Mouse (Mus musculus): Measurements from ENCODE around the gene Gm20721.

Gm20721 gene

DNA sequence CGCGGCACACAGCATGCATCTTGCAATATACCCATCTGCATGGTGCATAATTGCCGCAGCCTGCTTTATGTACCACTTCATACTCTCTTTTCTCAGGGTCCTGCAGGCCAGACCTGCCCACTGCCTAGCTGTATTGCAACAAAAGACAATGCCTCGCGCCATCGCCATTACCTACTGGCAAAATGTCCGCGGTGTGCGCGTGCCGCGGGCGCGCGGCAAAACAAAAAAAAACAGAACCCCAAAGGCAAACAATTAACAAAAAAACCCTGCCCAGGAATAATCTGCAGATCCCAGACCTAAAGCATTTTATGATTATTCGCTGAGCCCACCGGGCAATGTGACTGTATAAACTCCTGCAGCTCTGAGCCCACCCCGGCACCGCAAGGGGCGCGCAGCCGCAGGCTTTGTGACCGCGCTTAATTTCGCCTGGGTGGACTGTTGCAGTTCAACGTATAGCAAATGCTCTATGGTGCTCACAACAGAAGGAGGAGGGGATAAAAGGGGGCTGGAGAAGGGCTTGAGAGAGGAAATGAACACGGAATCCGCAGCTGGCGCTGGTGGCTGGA is 50.5 kb downstream of the Gm20721 start:
- DNase-seq, result no peak

GRCm38 (mm10) chr2:174295175-174295899 is 51.2 kb downstream of the Gm20721 start:
- peak; percentile 83 to 90 for DNase-seq

GRCm38 (mm10) chr2:174294457-174294856 is 52.1 kb downstream of the Gm20721 start:
- DNase-seq, result no peak

- no peak for DNase-seq
Measured at GRCm38 (mm10) chr2:174291662-174292030, 54.9 kb downstream of the Gm20721 start.

DNA sequence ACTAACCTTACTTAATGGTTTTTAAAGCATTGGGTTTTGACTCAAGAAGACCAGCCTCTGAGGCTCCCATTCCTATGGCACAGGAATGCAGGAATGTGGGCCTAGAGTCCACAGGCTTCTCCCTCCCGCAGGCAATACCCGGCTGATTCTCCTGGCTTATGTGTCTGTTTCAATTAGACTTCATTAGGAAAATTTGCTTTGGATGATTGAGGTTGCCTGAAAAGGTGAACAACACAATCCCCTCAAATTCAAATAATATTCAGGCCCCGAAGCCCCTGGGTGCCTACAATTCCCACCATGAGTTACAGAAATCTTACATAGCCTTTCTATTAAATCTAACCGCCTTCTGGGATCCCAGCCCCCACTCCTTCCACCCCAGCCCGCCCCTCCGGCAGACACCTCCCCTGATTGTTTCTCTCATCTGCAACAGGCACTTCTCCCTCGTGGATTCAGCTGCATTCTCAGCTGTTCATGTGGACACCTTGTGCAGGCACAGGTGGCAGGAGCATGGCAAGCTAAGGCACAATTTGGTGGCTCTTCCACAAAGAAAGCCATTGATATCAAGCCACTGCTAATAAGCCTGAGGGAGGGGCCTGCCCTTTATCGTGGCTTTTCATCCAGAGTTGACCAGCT is 55.4 kb downstream of the Gm20721 start:
- DNase-seq, result no peak

GRCm38 (mm10) chr2:174288673-174289430 is 57.7 kb downstream of the Gm20721 start:
- no peak for DNase-seq

- DNase-seq, result no peak
Measured at GRCm38 (mm10) chr2:174287921-174288320, 58.6 kb downstream of the Gm20721 start.

- no peak for DNase-seq
Measured at GRCm38 (mm10) chr2:174285921-174286470, 60.5 kb downstream of the Gm20721 start.

GRCm38 (mm10) chr2:174284807-174285457 is 61.6 kb downstream of the Gm20721 start:
- DNase-seq, result no peak

DNA sequence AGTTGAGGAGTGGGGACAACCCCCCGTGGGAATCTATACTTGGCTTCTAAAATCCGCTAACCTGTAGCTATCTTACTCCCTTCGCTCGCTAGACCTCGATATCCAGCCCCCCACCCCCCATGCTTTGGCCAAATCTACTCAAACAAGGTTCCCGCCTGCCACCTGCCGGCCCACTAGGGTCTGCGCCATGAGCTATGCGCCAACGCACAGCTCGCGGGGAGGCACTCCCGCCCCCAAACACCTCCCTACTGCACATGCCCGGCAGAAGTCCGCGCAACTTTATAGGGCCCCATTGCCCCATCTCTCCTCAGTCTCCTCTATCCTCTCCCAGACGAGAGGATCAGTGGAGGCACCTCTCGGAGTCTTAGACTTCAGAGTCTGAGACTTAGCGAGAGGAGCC is 62.5 kb downstream of the Gm20721 start, which contains the start of gene Gnas:
TSS of gene Gnas (plus strand) at position 310 of the 400 bp plus-strand sequence.
- DNase-seq, result peak; percentile 34 to 55

GRCm38 (mm10) chr2:174283341-174283740 is 63.2 kb downstream of the Gm20721 start:
- DNase-seq, result no peak
